Mouse (Mus musculus) intestine, embryonic 15.5 days (tissue): ENCODE data around the gene Dcst1. TPM values are rescaled to one million over a fixed set of nuclear protein-coding genes. Genes with fewer than 3 reads are reported as not detected.

ENCODE experiments used
- ATAC-seq: fragments of 200-750 bp; cut with Nextera tagmentation; 2 replicates; pipeline ENCODE4 v1.8.0; 2017; ENCODE audit warnings: moderate TSS enrichment, moderate library complexity
- H3K27ac ChIP-seq: fragments of 300-500 bp; sonication (generic); 2 replicates; pipeline ENCODE4 v1.5.1; 2015; ENCODE audit warnings: mild to moderate bottlenecking, inconsistent platforms
- H3K27me3 ChIP-seq: fragments of 300-500 bp; sonication (generic); replicated peaks from 2 replicates; pipeline ENCODE4 v1.6.1; 2015; ENCODE audit warnings: inconsistent platforms
- H3K36me3 ChIP-seq: fragments of 300-500 bp; sonication (generic); 2 replicates; pipeline ENCODE4 v1.6.1; 2015; ENCODE audit warnings: inconsistent platforms
- H3K4me1 ChIP-seq: fragments of 300-500 bp; sonication (generic); replicated peaks from 2 replicates; pipeline ENCODE4 v1.6.1; 2015; ENCODE audit warnings: inconsistent platforms
- H3K4me2 ChIP-seq: fragments of 300-500 bp; sonication (generic); replicated peaks from 2 replicates; pipeline ENCODE4 v1.6.1; 2015; ENCODE audit warnings: mild to moderate bottlenecking, inconsistent platforms
- H3K4me3 ChIP-seq: fragments of 300-500 bp; sonication (generic); replicated peaks from 2 replicates; pipeline ENCODE4 v1.5.1; 2015; ENCODE audit warnings: inconsistent platforms
- H3K9ac ChIP-seq: fragments of 300-500 bp; sonication (generic); 2 replicates; pipeline ENCODE4 v1.6.1; 2015; ENCODE audit warnings: inconsistent platforms
- H3K9me3 ChIP-seq: fragments of 300-500 bp; sonication (generic); 2 replicates; pipeline ENCODE4 v1.6.1; 2016; ENCODE audit warnings: inconsistent platforms
- WGBS: fragments of 180-500 bp; shearing (Covaris S2); methylation state at CpG from one replicate; pipeline ENCODE4 v1.1.7; 2015; 5-methylcytosine and 5-hydroxymethylcytosine counted together
- polyA plus RNA-seq: library from polyadenylated mRNA; unstranded; fragments of >200 nt; fragmentation: Nextera tagmentation; extraction: Ambion mirVana; gene quantifications from 2 replicates; pipeline ENCODE4 v1.2.1, GENCODE M21; 2015

The Dcst1 gene
- 1.6 and 1.9 TPM in 2 replicates for polyA plus RNA-seq

DNA sequence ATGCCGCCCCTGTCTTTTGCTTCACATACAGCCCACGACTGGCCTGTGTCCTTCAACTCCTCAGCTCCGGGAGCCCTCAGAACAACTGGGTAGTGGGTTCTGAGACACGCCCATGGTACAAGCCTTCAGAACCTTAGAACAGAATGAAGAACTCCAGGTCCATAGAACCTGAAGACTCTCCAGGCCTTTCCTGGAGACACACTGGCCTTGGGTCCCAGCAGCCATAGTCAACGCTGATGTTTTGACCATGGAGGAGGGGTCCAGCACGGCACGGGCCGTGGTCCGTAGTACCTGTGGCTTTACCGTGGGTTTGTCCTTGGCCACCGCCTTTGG is at the start of gene Dcst1:
Gene Dcst1 (minus strand): TSS at position 101 of the 333 bp plus-strand sequence.
- H3K4me1 ChIP-seq = peaks cover 9% of the 10 kb centered on the region
- 87% methylated on average over 11 of the region's 11 CpGs for WGBS
- peak within 1 kb of the TSS; percentile 35 for H3K4me2 ChIP-seq
- no peaks in the 10 kb centered on the region for H3K36me3 ChIP-seq
- H3K9ac ChIP-seq = no peak within 1 kb of the TSS
- ATAC-seq = no peak
- no peak within 1 kb of the TSS for H3K4me3 ChIP-seq
- H3K9me3 ChIP-seq = no peaks in the 10 kb centered on the region
- peak within 1 kb of the TSS; percentile 62 for H3K27ac ChIP-seq
- H3K27me3 ChIP-seq = no peaks in the 10 kb centered on the region

- Histone ChIP-seq H3K9me3 (no peaks in the 10 kb centered on the region), H3K27ac (peak within 1 kb of the TSS; percentile 6; the same call in 1 of the 2 replicates), H3K9ac (peak within 1 kb of the TSS; percentile 33), H3K27me3 (no peaks in the 10 kb centered on the region), H3K36me3 (peaks cover 30% of the 10 kb centered on the region), H3K4me3 (peak within 1 kb of the TSS; percentile 45), H3K4me2 (peak within 1 kb of the TSS; percentile 63), H3K4me1 (0 out of 2 replicates have a peak, but pooled peaks cover 6% of the 10 kb centered on the region)
- peak; percentile 99 for ATAC-seq
- WGBS = 5% methylated on average over 28 of the region's 28 CpGs
These were observed 46.7 kb upstream of the Dcst1 start, which contains the start of gene Flad1 for GRCm38 (mm10) chr3:89411490-89412393. Gene Flad1, minus strand, starts transcription at chr3:89411870.

- 0 out of 2 replicates have a peak overlapping the region, but pooled peaks have one; percentile 6 for H3K27ac ChIP-seq
- peak overlapping the region; percentile 45 for H3K4me3 ChIP-seq
- peak overlapping the region; percentile 63 for H3K4me2 ChIP-seq
- H3K9me3 ChIP-seq = no peaks in the 10 kb centered on the region
- peak overlapping the region; percentile 33 for H3K9ac ChIP-seq
- peaks cover 25% of the 10 kb centered on the region for H3K36me3 ChIP-seq
- no peaks in the 10 kb centered on the region for H3K27me3 ChIP-seq
- 71% methylated on average over 10 of the region's 10 CpGs for WGBS
- H3K4me1 ChIP-seq = 0 out of 2 replicates have a peak, but pooled peaks cover 6% of the 10 kb centered on the region
- no peak for ATAC-seq
These were observed 45.8 kb upstream of the Dcst1 start for GRCm38 (mm10) chr3:89410864-89411263.

- Histone ChIP-seq H3K27me3 (no peaks in the 10 kb centered on the region), H3K36me3 (peaks cover 18% of the 10 kb centered on the region), H3K9ac (no peak overlapping the region), H3K4me2 (no peak overlapping the region), H3K4me3 (no peak overlapping the region), H3K4me1 (0 out of 2 replicates have a peak, but pooled peaks cover 6% of the 10 kb centered on the region), H3K27ac (no peak overlapping the region), H3K9me3 (no peaks in the 10 kb centered on the region)
- ATAC-seq = no peak
- 92% methylated on average over 3 of the region's 3 CpGs for WGBS
These were observed 44.6 kb upstream of the Dcst1 start for GRCm38 (mm10) chr3:89409701-89410100.

- 62% methylated on average over 16 of the region's 16 CpGs for WGBS
- H3K27me3 ChIP-seq = no peaks in the 10 kb centered on the region
- no peak overlapping the region for H3K4me3 ChIP-seq
- 0 out of 2 replicates have a peak, but pooled peaks cover 6% of the 10 kb centered on the region for H3K4me1 ChIP-seq
- H3K36me3 ChIP-seq = peaks cover 14% of the 10 kb centered on the region; the same call in 1 of the 2 replicates
- H3K4me2 ChIP-seq = no peak overlapping the region
- ATAC-seq = no peak
- H3K27ac ChIP-seq = no peak overlapping the region
- no peak overlapping the region for H3K9ac ChIP-seq
- H3K9me3 ChIP-seq = no peaks in the 10 kb centered on the region
These were observed 43.4 kb upstream of the Dcst1 start for GRCm38 (mm10) chr3:89408448-89408847.

DNA sequence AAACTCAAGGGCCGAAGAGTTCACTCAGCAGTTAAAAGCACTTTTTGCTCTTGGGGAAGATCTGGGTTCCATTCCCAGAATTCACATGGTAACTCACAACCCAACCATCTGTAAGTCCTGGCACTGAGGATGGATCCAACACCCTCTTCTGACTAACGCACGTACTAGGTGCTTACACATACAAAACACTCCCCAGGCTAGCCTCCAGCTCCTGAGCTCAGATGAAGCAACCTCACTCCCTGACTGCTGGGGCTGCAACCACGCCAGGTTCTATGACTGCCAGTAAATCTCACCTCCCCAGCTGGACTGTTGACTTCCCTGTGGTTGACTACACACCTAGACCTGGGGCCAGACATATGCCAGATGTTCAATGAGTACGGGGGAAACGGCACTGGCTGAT is 41.8 kb upstream of the Dcst1 start:
- no peak overlapping the region for H3K4me3 ChIP-seq
- no peak overlapping the region for H3K9ac ChIP-seq
- no peak for ATAC-seq
- H3K27ac ChIP-seq = no peak overlapping the region
- H3K4me2 ChIP-seq = no peak overlapping the region
- H3K27me3 ChIP-seq = no peaks in the 10 kb centered on the region
- WGBS = 85% methylated on average over 6 of the region's 6 CpGs
- 0 out of 2 replicates have a peak, but pooled peaks cover 6% of the 10 kb centered on the region for H3K4me1 ChIP-seq
- H3K36me3 ChIP-seq = peaks cover 23% of the 10 kb centered on the region
- no peaks in the 10 kb centered on the region for H3K9me3 ChIP-seq

DNA sequence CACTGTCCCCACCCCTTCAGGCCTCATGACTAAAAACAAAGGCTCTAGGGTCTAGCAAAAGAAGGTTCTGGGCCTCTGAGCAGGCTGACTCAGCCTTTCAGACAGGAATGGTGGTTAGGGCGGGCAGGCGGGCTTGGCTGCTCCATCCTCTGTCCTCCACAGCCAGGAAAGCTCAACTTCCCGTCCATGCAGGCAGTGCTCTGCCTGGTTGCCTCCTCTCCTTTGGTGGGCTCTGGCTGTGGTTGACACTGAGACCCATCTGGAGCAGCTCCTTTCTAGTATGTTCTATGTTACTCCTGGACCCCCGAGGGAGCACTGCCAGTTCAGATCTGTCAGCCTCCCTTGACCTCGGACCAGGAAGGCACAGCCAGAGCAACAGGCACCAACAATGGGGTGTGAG is 37.6 kb upstream of the Dcst1 start, which contains the start of gene Lenep:
Gene Lenep (minus strand): TSS at position 101 of the 400 bp plus-strand sequence.
- Histone ChIP-seq H3K36me3 (peaks cover 19% of the 10 kb centered on the region), H3K27me3 (no peaks in the 10 kb centered on the region), H3K9me3 (no peaks in the 10 kb centered on the region), H3K4me1 (no peaks in the 10 kb centered on the region), H3K4me2 (no peak within 1 kb of the TSS), H3K4me3 (no peak within 1 kb of the TSS), H3K9ac (no peak within 1 kb of the TSS), H3K27ac (no peak within 1 kb of the TSS)
- ATAC-seq = no peak
- 82% methylated on average over 5 of the region's 5 CpGs for WGBS

- Histone ChIP-seq H3K4me2 (no peak overlapping the region), H3K27me3 (no peaks in the 10 kb centered on the region), H3K4me3 (no peak overlapping the region), H3K36me3 (peaks cover 19% of the 10 kb centered on the region), H3K9ac (no peak overlapping the region), H3K9me3 (no peaks in the 10 kb centered on the region), H3K27ac (no peak overlapping the region), H3K4me1 (0 out of 2 replicates have a peak, but pooled peaks cover 5% of the 10 kb centered on the region)
- no peak for ATAC-seq
- 89% methylated on average over 7 of the region's 7 CpGs for WGBS
These were observed 36.3 kb upstream of the Dcst1 start for GRCm38 (mm10) chr3:89401329-89401728.

DNA sequence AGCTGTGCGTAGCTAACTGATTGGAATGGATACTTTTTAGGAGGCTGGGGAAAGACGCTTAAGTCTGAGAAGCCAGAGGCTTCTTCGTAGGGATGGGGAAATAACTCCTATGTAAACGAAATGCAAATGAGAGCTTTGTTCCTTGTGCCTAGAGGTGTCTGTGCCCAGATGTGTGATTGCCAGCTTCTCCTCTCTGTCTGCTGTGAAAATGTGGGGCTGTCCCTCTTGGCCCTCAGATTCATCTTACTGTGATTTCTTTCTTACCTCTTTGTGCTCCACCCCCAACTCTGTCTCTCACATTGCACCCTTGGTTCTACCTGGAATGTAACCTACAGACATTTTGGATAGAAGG is 31.6 kb upstream of the Dcst1 start:
- no peaks in the 10 kb centered on the region for H3K27me3 ChIP-seq
- peaks cover 3% of the 10 kb centered on the region; the same call in 1 of the 2 replicates for H3K36me3 ChIP-seq
- H3K4me1 ChIP-seq = peaks cover 32% of the 10 kb centered on the region
- no peak overlapping the region for H3K27ac ChIP-seq
- peak overlapping the region; percentile 61 for H3K4me3 ChIP-seq
- WGBS = under 1% methylated on average over 4 of the region's 4 CpGs
- H3K4me2 ChIP-seq = peak overlapping the region; percentile 92
- ATAC-seq = no peak
- H3K9ac ChIP-seq = peak overlapping the region; percentile 52
- no peaks in the 10 kb centered on the region for H3K9me3 ChIP-seq

GRCm38 (mm10) chr3:89395806-89396653 is 31.0 kb upstream of the Dcst1 start:
- WGBS = 0% methylated on average over 44 of the region's 44 CpGs
- no peak for ATAC-seq
- peak overlapping the region; percentile 61 for H3K4me3 ChIP-seq
- H3K9ac ChIP-seq = peak overlapping the region; percentile 52
- H3K27ac ChIP-seq = peak overlapping the region; percentile 93
- H3K4me2 ChIP-seq = peak overlapping the region; percentile 92
- peaks cover 38% of the 10 kb centered on the region for H3K4me1 ChIP-seq
- peaks cover 3% of the 10 kb centered on the region; the same call in 1 of the 2 replicates for H3K36me3 ChIP-seq
- no peaks in the 10 kb centered on the region for H3K9me3 ChIP-seq
- no peaks in the 10 kb centered on the region for H3K27me3 ChIP-seq

DNA sequence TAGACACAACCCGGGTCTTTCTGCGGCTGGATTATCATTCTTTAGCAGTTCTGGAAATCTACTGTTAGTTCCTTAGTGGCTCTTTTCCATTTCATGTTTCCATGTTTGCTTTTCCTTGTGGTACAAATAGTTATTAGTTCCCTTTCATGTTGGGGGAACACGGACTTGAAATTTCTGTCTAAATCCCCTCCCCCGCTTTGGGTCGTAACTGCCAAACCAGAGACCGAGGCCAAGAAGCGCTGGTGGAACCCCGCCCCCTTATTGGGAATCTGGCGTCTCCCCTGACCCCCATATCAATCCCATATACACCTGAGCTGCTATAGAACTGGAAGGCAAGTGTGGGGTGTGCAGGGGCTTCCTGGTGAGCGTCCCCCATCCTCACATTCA is 30.4 kb upstream of the Dcst1 start:
- H3K4me2 ChIP-seq = peak overlapping the region; percentile 92
- no peaks in the 10 kb centered on the region for H3K9me3 ChIP-seq
- H3K4me1 ChIP-seq = peaks cover 43% of the 10 kb centered on the region
- peak overlapping the region; percentile 61 for H3K4me3 ChIP-seq
- H3K36me3 ChIP-seq = peaks cover 3% of the 10 kb centered on the region; the same call in 1 of the 2 replicates
- 3% methylated on average over 10 of the region's 10 CpGs for WGBS
- ATAC-seq = no peak
- H3K27me3 ChIP-seq = no peaks in the 10 kb centered on the region
- peak overlapping the region; percentile 93 for H3K27ac ChIP-seq
- H3K9ac ChIP-seq = peak overlapping the region; percentile 52

GRCm38 (mm10) chr3:89394894-89395256 is 29.8 kb upstream of the Dcst1 start:
- Histone ChIP-seq H3K4me2 (peak overlapping the region; percentile 92), H3K4me1 (peaks cover 48% of the 10 kb centered on the region), H3K36me3 (peaks cover 1% of the 10 kb centered on the region; the same call in 1 of the 2 replicates), H3K4me3 (peak overlapping the region; percentile 61), H3K27ac (peak overlapping the region; percentile 93), H3K9me3 (no peaks in the 10 kb centered on the region), H3K9ac (peak overlapping the region; percentile 37), H3K27me3 (no peaks in the 10 kb centered on the region)
- ATAC-seq = peak; percentile 48
- under 1% methylated on average over 12 of the region's 12 CpGs for WGBS
